7 mouse cellular contexts compared by ENCODE assay signal in the genomic region with DNA sequence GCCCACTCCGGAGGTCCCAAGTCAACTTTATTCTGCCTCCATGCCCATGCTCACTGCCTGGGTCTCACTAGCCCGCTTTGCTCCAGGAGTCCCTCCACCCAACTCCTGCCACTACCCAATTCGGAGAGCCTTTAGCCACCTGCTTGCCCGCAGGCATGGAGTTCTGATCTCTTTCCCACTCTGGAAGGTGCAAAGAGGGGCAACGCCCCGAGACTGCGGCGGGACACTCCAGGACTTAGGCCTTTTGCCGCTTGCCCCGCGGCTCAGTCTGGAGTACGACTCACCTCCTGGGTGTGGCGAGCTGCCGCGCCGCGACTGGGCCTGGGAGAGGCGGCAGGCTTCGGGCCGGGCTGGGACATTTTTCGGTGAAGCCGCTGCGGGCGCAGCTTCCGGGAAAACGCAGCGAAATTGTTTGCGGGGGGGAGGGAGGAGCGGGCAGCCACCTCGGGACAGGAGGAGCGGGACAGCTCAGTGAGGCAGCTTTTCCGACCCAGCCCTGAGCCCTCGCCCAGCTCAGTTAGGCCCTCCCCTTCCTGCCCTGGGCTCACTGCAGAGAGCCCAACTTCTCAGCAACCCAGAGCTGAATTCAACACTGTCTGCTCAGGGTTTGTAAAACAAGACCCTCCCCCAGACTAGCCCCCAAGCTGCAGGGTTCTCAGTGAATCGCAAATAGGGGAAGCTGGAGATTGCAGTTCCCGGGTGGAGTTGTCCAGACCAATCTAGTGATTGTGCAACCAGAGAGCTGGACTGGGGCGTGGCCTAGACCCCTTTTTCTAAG. TPM values are rescaled to one million over a fixed set of nuclear protein-coding genes. Genes with fewer than 3 reads are reported as not detected.
DNase-seq lines count a peak whose midpoint lies in the region; ATAC-seq lines count a peak whose summit lies in the region.

TSS of gene Cast (minus strand) at position 659 of the 778 bp plus-strand sequence.

- 0 out of 2 replicates have a peak, but pooled peaks cover 5% of the 10 kb centered on the region for H3K27me3 ChIP-seq in forebrain, embryonic 14.5 days (replicated peaks; ENCODE audit: control insufficient read depth, insufficient read depth, low read length)
- H3K27me3 ChIP-seq in limb, embryonic 13.5 days, result no peaks in the 10 kb centered on the region
- peaks cover 14% of the 10 kb centered on the region; the same call in 1 of the 2 replicates for H3K27me3 ChIP-seq in midbrain, embryonic 14.5 days (ENCODE audit: control insufficient read depth, insufficient read depth, low read length)

- peak within 1 kb of the TSS; percentile 69 for H3K9ac ChIP-seq in forebrain, embryonic 14.5 days (ENCODE audit: low read length)
- H3K9ac ChIP-seq in limb, embryonic 13.5 days, result peak within 1 kb of the TSS; percentile 72
- H3K9ac ChIP-seq in midbrain, embryonic 14.5 days (replicated peaks; ENCODE audit: low read length), result peak within 1 kb of the TSS; percentile 61

- peak; percentile 86 for ATAC-seq in forebrain, embryonic 14.5 days
- peak; percentile 68 to 76 for ATAC-seq in hematopoietic stem cell, adult 5-6 weeks (replicated peaks in 1 of 2; ENCODE audit: insufficient read depth in 1 of 2, low FRiP score in 2 of 2, low TSS enrichment in 1 of 2, low read depth in 1 of 2, poor library complexity in 2 of 2, severe bottlenecking in 2 of 2)
- peak; percentile 96 for ATAC-seq in limb, embryonic 13.5 days (ENCODE audit: low FRiP score, low read depth)
- ATAC-seq in midbrain, embryonic 14.5 days (ENCODE audit: low FRiP score, low TSS enrichment), result peak; percentile 79

- 2% methylated on average over 34 of the region's 36 CpGs for WGBS in forebrain, embryonic 14.5 days
- 2% methylated on average over 36 of the region's 36 CpGs for WGBS in limb, embryonic 13.5 days
- WGBS in midbrain, embryonic 14.5 days, result 2% methylated on average over 36 of the region's 36 CpGs

- H3K36me3 ChIP-seq in forebrain, embryonic 14.5 days (ENCODE audit: control insufficient read depth, insufficient read depth, low read length), result no peaks in the 10 kb centered on the region
- H3K36me3 ChIP-seq in limb, embryonic 13.5 days, result no peaks in the 10 kb centered on the region
- no peaks in the 10 kb centered on the region for H3K36me3 ChIP-seq in midbrain, embryonic 14.5 days (ENCODE audit: control insufficient read depth, insufficient read depth, low read length)

- peak; percentile 76 for DNase-seq in NIH3T3 (ENCODE audit: low read depth)
- DNase-seq in c-Kit-positive CD71-negative TER-119-negative erythroid progenitor cells, embryonic 14.5 days (ENCODE audit: low read depth), result peak; percentile 49
- DNase-seq in forebrain, embryonic 14.5 days (ENCODE audit: low spot score), result peak; percentile 39
- DNase-seq in midbrain, embryonic 14.5 days, result peak; percentile 55
- peak; percentile 25 to 33 for DNase-seq in spleen, postnatal 14 days (ENCODE audit: low spot score in 2 of 2)

- peak within 1 kb of the TSS; percentile 56 for H3K4me3 ChIP-seq in forebrain, embryonic 14.5 days (ENCODE audit: low read depth, low read length)
- peak within 1 kb of the TSS; percentile 62 for H3K4me3 ChIP-seq in limb, embryonic 13.5 days
- H3K4me3 ChIP-seq in midbrain, embryonic 14.5 days (replicated peaks; ENCODE audit: low read depth, low read length), result peak within 1 kb of the TSS; percentile 58

- peak within 1 kb of the TSS; percentile 99 for H3K4me2 ChIP-seq in forebrain, embryonic 14.5 days (ENCODE audit: low read length)
- peak within 1 kb of the TSS; percentile 85 for H3K4me2 ChIP-seq in limb, embryonic 13.5 days (replicated peaks)
- peak within 1 kb of the TSS; percentile 97 for H3K4me2 ChIP-seq in midbrain, embryonic 14.5 days (ENCODE audit: low read length)

- no peaks in the 10 kb centered on the region for H3K9me3 ChIP-seq in forebrain, embryonic 14.5 days (replicated peaks; ENCODE audit: control insufficient read depth, low read length)
- no peaks in the 10 kb centered on the region for H3K9me3 ChIP-seq in limb, embryonic 13.5 days
- H3K9me3 ChIP-seq in midbrain, embryonic 14.5 days (ENCODE audit: control insufficient read depth, low read length), result no peaks in the 10 kb centered on the region

- peaks cover 3% of the 10 kb centered on the region for H3K4me1 ChIP-seq in forebrain, embryonic 14.5 days (ENCODE audit: control insufficient read depth, insufficient read depth, low read length)
- 0 out of 2 replicates have a peak, but pooled peaks cover 5% of the 10 kb centered on the region for H3K4me1 ChIP-seq in limb, embryonic 13.5 days
- 0 out of 2 replicates have a peak, but pooled peaks cover 10% of the 10 kb centered on the region for H3K4me1 ChIP-seq in midbrain, embryonic 14.5 days (ENCODE audit: control insufficient read depth, insufficient read depth, low read length)

- no peak within 1 kb of the TSS for H3K27ac ChIP-seq in forebrain, embryonic 14.5 days (ENCODE audit: low read depth, low read length)
- H3K27ac ChIP-seq in limb, embryonic 13.5 days, result peak within 1 kb of the TSS; percentile 45; the same call in 1 of the 2 replicates
- no peak within 1 kb of the TSS for H3K27ac ChIP-seq in midbrain, embryonic 14.5 days (replicated peaks; ENCODE audit: low read depth, low read length)

RNA-seq across cellular contexts. Expression of gene Cast, which starts in this region (rescaled TPM):
- polyA plus RNA-seq in forebrain, embryonic 14.5 days (2014; fragmentation: Nextera tagmentation; extraction: Ambion mirVana), result 5.3 and 5.9 TPM in 2 replicates
- total RNA-seq in hematopoietic stem cell, adult 5-6 weeks (2017), result 110 and 120 TPM in 2 replicates
- 34.1 and 34.3 TPM in 2 replicates for polyA plus RNA-seq in limb, embryonic 13.5 days (2015; fragmentation: Nextera tagmentation; extraction: Ambion mirVana)
- 3.1 and 6.3 TPM in 2 replicates for polyA plus RNA-seq in midbrain, embryonic 14.5 days (2014; fragmentation: Nextera tagmentation; extraction: Ambion mirVana)
